Mouse (Mus musculus) heart, postnatal 0 days (tissue): Measurements from ENCODE around the gene Fndc7.

Source experiments
- CTCF ChIP-seq: IDR thresholded peaks from 2 replicates; pipeline ENCODE4 v1.5.1; 2016; ENCODE audit warnings: antibody characterized with exemption, control low read depth, low read depth
- EP300 ChIP-seq: IDR thresholded peaks from 2 replicates; pipeline ENCODE4 v1.6.1; 2016; ENCODE audit warnings: antibody characterized with exemption, low read depth

DNA sequence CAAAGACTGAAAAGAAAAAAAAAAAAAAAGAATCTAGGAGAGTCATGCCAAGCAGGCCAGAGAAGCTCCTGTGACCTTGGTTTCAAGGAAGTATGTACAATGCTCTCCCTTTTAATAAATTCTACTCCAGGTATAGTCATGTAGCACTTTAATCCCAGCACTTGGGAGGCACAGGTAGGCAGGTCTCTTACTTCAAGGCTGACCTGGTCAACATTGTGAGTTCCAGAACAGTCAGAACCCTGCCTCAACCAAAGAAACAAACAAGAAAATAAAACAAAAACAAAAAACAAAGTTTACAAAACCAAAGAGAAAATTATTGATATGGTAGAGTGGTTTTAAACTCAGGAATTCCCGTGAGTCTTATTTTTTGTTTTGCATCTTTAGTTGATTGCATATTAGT lies at the start of gene Fndc7:
- TF ChIP-seq CTCF (no peak), EP300 (no peak)
